Mouse (Mus musculus): ENCODE results near the gene Auh.

DNA sequence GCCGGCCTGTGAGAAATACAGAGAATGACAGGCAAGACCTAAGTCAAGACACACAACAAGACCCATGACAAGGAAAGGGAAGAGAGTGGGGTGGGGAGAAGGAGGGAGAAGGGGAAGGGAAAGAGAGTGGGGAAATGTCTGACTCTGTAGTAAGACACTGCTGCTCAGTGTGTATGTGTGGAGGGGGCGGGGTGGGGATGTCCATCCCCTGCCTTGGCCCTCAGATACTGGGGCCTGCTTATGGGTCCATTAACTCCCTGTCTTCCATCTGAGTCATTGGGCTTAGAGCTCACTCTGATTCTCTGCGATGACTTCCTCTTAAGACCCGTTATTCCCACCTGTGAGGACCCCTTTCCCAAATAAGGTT, 45.5 kb downstream of the Auh start:
- no peak for TF ChIP-seq GATA1 (IDR thresholded peaks at IDR 0.05; ENCODE audit: low read length)
- no peak for TF ChIP-seq TAL1 (IDR thresholded peaks at IDR 0.05; ENCODE audit: low read length)
